Mouse (Mus musculus): Measurements from ENCODE around the gene Setd3.

The Setd3 gene

DNA sequence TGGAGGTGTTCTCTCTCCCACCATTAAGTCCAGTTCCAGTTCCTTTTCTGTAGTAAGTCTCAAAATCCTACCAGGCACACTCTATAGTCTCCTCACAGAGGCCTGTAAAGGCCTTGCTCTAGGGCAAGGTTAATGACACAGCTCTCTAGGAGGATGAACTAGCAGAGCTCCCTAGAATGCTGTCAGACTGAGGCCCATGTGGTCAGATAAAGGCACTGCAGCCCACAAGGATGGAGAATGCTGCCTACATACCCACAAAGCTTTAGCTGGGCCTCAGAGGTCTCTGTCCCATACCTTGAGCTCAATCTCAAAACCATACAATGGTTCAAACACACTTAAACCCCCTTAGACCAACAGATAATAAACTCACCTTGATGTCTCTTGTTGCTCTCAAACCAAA is 19.3 kb downstream of the Setd3 start:
- in situ Hi-C loops (cut with MboI; ENCODE audit: unreplicated experiment in 2 of 2), result no loop called here

DNA sequence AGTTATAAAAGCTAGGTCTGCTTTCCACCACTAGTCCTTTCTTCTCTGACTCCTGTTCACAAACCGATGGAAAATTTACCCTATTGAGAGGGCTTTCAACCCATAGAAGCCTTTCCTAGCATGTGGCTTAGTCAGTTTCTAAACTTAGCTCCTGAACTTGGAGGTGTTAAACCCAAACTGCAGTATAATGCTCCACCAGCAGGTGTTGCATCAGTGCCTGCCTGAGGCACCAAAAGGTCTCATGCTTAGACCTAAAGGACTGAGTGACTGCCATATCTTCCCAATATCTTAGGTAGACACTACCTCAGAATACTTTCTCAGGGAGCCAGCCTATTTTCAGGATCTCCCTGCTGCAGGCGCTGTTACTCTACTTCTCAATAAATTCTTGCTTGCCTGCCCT is 26.4 kb downstream of the Setd3 start:
- in situ Hi-C loops (cut with MboI; ENCODE audit: unreplicated experiment in 2 of 2), result no loop called here

DNA sequence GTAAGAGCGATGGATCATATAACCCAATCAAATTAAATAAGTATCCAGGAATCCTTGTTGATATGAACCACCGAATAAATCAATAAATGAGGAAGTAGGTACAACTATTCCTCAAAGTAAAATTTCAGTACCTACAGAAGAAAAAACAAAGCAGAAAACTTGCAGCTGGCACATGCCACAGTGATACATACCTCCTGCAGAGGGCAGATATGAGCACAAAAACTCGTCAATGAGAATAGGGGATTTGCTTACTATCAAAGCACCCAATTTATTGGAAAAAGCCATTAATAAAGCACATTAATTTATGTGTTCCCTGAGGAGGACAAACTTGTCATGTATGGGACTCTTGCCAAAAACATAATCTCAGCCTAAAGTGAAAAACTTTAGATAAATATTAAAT is 29.4 kb downstream of the Setd3 start:
- in situ Hi-C loops (cut with MboI; ENCODE audit: unreplicated experiment in 2 of 2), result no loop called here

DNA sequence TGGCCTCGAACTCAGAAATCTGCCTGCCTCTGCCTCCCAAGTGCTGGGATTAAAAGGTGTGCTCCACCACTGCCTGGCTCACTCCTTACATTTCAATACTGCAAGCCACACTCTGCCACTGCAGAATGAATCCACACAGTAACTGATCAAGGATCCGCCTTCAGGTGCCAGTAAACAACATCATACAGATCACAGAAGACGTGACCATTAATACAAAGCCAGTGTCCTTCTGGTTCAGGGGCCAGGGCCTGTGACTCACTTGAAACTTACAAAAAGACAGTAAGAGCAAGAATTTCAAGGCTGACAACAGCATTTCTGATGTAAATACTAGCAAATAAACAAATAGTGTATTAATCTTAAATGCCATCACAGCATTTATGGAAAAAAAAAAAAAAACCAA is 33.9 kb downstream of the Setd3 start:
- in situ Hi-C loops (cut with MboI; ENCODE audit: unreplicated experiment in 2 of 2), result no loop called here

DNA sequence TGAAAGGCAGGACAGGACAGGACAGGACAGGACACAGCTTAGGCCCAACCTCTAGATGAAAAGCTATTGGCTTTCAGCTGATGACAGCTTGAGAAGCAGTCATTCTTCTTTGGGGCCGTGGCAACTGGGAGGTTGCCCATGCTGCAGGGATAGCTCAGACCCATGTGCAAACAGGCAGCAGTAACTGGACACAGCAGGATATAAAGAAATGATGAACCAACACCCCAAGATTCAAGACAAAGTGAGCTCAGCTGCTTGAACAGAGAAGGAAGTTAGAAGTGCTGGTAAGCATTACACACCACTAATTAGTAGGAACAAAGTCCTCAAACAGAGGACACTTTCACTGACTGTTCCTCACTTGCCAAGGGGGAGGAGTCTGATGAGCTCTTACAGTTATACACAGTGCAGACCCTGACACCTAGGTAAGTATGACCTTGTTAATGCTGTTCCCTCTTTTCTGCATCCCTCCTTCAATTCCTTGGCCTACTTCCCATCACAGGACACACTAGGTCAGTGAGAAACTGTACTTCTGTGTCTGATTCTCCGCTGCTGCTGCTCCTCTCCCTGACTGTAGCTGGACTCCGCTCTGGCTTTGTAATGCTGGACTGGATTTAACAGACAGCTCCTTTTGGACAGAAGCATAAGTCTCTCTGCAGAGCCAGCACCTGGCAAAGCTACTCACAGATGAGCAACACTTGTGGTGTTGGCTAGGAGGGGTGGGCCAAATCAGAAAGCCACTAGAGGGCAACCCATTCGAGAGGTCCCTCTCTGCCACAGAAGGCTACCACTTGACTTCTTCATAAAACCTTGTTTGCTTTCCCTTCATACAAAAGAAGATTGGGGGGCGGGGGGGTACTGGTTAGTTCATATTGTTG is 35.3 kb downstream of the Setd3 start:
- in situ Hi-C loops (cut with MboI; ENCODE audit: unreplicated experiment in 2 of 2), result no loop called here

DNA sequence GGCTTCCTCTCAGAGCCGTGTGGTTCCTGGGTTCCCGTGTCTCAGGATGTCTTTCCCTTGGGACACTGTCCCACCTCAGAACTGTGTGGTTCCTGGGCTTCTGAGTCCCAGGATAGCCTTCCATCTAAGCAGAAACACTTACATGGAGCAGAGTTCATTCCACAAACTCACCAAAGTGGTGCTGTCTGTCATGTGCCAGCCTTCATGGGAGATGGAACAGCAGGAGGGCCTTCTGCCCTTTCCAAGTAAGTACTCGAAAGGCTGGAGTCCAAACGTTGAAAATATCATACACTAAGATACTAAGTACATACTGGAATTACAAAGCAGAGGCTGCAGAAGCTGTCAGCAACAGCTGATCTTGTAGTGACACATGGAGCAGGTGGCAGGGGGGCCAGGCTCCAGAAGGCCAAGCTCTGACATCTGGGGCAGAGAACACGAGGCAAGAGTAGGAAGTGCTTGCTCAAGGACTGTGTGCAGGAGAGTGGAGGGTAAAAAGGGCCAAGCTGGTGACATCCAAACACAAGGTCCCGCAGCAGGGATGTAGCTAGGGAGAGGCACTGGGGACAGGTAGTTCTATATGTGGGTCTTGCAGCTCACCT is 43.4 kb downstream of the Setd3 start:
- in situ Hi-C loops (cut with MboI; ENCODE audit: unreplicated experiment in 2 of 2), result no loop called here

DNA sequence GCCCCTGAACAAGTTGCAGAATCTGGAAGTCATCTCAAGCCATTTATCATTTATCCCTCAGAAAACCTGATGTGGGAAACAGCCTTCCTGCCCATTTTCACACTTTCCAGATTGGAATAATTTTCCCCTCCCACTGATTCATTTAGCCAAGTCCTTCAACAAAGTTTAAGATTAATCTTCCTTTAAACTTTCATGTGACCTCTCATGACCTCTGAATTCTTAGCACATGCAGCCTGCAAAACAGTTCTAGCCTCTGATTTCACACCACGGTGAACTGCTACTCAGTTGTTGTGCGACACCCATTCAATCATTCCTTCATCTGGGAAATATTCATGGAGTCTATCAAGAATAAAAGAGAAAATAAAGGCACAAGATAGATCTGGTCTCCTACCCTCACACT is 45.9 kb downstream of the Setd3 start:
- in situ Hi-C loops (cut with MboI; ENCODE audit: unreplicated experiment in 2 of 2), result no loop called here

DNA sequence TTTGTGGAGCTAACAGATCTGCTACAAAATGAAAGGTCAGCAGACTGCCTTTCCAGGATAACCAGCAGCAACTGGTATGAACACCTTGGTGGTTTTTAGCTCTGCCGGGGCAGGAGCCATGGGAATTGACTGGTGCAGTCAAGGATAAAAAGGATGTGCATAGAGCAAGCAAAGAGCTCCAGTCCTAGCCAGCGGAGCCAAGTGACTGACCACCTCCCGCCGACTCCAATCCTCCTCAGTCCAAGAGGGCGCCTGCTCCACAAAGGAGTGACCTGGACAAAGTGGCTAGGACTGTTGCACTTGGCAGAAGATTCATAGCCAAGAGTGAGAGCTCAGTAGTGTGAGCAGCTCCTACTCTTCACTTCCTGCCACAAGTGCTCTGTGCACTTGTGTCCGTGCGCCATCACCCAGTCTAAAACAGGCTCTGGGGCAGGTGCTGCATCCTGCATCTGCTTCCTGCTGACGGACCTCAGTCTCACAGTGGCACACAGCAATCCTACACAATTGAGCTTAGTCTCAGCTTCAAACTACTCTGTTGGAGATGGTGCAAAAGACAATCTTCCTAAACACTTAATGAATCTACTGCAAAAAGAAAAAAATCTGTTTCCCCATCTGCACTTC is 46.6 kb downstream of the Setd3 start:
- in situ Hi-C loops (cut with MboI; ENCODE audit: unreplicated experiment in 2 of 2), result no loop called here

DNA sequence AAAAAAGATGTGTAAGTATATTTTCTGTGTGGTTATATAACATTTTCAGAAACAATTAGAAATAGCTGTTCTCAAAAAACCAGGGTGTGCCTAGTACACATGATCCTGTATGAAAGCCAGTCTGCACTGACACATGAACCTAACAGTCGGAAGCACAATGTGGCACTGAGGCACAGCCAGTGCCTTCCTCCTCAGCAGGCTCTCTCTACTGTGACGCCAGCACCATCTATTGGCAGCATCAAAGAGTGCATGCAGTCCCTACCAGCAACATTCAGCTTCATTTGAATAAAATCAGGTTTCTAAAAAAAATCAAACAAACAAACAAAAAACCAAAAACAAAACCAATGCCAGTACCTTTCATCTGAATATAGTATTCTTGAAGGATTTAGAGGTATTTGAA is 57.8 kb downstream of the Setd3 start:
- in situ Hi-C loops (cut with MboI; ENCODE audit: unreplicated experiment in 2 of 2), result loop anchor here in 1 of 2 experiments (25.0 kb wide), 1 partner anchor 1316 kb away; no protein-coding TSS in a partner anchor

DNA sequence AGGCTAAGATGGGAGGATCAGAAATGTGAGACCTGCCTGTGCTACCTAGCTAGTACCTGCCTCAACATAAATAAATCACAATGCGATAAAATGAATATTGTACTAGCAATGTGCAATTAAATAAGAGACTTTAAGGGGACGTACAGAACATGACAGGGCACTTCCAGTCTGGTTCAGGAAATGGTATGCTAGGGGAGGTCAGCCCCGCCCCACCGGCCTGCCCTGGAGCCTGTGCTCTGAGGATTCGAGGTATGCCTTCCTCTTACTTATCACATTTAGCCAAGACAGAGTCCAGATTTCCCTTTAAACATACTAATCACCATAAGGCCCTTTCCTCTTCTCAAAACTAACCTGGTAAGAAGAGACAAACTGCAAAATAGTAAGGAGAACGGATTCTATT is 58.7 kb downstream of the Setd3 start:
- in situ Hi-C loops (cut with MboI; ENCODE audit: unreplicated experiment in 2 of 2), result loop anchor here in 1 of 2 experiments (25.0 kb wide), 1 partner anchor 1317 kb away; no protein-coding TSS in a partner anchor

DNA sequence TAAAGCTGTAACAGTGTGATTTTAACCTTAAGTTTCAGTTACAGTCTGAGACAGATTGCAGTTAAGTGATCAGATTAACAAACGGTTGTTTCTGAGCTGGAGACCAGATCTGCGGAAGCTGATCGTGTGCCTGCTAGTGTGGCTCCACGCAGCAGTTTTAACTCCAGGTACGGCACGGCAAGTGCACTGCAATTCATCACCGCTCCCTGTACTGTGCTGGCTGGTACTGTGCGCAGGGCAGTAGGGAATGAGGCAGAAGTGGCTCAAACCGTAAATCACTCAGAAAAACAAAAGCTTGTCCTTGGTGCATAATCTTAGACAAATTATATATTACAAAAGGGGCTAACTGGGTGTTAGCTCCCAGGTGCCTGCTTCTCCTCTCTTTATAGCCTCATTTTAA is 59.2 kb downstream of the Setd3 start:
- in situ Hi-C loops (cut with MboI; ENCODE audit: unreplicated experiment in 2 of 2), result loop anchor here in 1 of 2 experiments (25.0 kb wide), 1 partner anchor 1317 kb away; no protein-coding TSS in a partner anchor

DNA sequence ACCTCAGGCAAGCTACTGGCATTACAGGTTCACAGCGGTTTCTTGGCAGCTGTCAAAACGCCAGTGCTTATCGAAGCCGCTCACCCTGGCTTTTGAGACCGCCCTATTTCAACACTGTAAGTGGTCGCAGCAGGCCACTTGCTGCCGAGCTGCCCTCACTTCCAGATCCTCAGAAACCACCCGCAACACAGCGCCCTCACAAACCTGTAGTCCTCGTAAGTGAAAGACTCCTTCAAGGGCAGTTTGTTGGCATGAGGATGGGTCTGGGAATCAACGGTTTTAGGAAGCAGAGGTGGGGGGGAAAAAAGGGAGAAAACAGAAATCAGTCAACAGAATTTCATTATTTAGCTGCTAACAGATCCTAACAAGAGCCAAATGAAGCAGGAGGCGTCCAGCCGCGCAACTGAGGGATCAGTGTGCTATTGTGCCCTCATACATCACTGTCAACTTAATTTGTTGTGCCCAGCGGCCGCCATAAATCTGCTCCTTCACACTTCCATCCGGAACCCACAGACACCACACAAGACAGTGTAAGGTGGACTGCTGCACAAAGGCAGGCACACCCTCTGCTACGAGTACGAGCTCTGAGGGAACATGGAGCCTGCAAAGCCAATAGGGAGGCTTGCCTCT is 60.1 kb downstream of the Setd3 start:
- in situ Hi-C loops (cut with MboI; ENCODE audit: unreplicated experiment in 2 of 2), result loop anchor here in 1 of 2 experiments (25.0 kb wide), 1 partner anchor 1318 kb away; no protein-coding TSS in a partner anchor

DNA sequence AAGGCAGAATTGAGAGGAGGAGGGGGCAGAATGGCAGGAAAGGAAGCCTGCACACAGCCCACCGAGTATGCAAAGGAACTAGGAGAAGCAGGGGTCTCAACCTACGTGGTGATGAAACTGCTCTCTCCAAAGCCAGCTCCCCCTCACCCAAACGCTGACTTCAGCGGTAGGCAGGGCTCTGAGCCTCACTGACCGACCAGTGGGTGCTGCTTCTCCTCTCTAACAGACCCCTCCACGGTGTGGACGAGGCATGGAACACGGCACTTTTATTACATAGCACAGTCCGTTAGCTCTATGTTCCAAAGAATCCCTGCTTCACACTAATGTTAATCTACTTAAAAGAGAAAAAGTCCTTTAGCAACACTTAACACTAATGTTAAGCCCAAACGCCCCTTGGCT is 60.6 kb downstream of the Setd3 start:
- in situ Hi-C loops (cut with MboI; ENCODE audit: unreplicated experiment in 2 of 2), result loop anchor here in 1 of 2 experiments (25.0 kb wide), 1 partner anchor 1319 kb away; no protein-coding TSS in a partner anchor

DNA sequence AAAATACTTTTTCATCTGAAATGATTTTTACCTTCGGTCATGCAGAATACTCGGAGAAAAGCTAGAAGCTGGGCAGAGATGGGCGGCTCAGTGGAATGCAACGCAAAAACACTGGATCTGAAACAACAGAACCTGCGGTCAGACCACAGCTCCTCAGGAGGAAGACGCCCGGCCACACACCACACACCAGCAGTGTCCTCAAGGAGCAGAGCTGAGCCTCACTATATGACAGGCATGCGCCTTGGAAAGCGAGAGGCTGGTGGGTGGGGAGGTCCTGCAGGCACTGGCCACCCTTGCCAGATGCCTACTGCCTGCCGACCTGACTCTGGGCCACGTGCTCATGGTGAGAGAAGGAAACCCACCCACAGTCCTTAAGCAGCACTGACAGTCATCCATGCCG is 67.9 kb downstream of the Setd3 start:
- in situ Hi-C loops (cut with MboI; ENCODE audit: unreplicated experiment in 2 of 2), result loop anchor here in 1 of 2 experiments (25.0 kb wide), 1 partner anchor 1326 kb away; no protein-coding TSS in a partner anchor

DNA sequence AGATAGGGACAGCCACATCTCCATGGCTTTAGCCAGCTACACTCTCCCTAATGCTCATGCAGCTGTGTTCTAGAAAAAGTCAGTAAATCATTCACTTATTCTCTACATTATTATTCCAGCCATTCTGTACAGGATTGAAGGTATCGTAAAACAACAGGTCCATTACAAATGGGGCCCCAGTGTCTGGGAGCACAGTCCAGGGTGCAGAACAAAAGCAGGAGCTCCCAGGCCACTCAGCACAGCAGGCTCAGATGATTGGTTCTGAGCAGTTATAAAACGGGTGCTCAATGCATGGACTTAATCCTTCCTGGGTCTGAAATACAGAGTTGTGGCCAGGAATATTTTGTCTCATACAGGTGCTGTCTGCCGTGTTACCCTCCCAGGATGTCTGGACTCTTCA is 68.4 kb downstream of the Setd3 start:
- in situ Hi-C loops (cut with MboI; ENCODE audit: unreplicated experiment in 2 of 2), result loop anchor here in 1 of 2 experiments (25.0 kb wide), 1 partner anchor 1327 kb away; no protein-coding TSS in a partner anchor

DNA sequence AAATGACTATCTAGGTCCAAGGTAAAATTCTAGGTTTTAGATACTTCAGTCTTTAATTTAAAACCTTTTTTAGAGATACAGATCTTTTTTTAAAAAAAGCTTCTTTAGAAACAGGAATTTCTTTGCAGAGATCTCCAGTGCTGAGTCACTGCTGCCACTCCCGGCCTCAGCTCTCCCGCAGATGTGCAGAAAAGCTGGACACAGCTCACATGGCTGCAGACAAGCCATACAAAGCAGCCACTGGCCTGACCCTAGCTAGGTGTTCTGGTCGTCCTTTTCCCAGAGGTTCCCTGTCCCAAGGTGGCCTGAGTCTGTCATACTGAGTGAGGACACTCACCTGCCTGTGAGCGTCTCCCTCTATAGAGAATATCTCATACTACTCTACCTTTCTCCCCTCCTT is 69.4 kb downstream of the Setd3 start:
- in situ Hi-C loops (cut with MboI; ENCODE audit: unreplicated experiment in 2 of 2), result loop anchor here in 1 of 2 experiments (25.0 kb wide), 1 partner anchor 1328 kb away; no protein-coding TSS in a partner anchor

DNA sequence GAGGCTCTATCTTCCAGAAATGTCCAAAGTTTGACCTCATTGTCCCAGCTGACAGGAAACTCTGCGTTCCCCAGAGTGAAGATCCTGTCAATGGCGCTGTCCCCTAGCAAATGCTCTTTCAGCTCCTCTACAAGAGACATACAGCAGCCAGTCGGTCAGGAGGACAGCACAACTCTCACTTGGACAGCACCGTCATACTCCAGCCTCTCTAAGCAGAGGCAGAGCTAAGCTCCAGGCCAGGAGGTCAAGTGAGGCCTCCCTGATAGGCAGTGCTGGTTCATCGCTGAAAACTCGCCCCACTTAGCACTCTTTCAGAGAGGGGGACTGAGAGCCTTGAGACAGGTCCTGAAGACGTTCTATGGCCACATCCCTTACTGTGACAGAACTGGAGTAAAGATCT is 70.5 kb downstream of the Setd3 start:
- in situ Hi-C loops (cut with MboI; ENCODE audit: unreplicated experiment in 2 of 2), result loop anchor here in 1 of 2 experiments (25.0 kb wide), 1 partner anchor 1329 kb away; no protein-coding TSS in a partner anchor

DNA sequence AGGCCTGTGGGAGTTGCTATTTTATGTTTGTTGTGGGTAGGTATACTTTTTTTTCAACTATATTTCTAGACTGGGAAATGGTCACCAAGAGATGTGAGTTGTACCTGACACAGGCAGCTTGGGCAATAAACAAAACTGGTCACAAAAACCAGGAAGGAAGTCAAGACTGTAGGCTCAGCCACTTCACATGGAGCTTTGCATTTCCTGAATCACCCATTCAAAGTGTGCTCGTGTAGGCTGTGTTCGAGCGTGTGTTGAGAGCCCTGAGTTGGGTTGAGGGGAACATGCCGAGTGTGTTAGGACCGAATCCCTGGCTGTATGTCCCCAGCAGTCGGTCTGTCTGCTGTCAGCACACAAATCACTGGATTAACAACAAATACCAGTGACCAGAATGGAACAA is 75.8 kb downstream of the Setd3 start:
- in situ Hi-C loops (cut with MboI; ENCODE audit: unreplicated experiment in 2 of 2), result loop anchor here in 1 of 2 experiments (25.0 kb wide), 1 partner anchor 1334 kb away; no protein-coding TSS in a partner anchor

DNA sequence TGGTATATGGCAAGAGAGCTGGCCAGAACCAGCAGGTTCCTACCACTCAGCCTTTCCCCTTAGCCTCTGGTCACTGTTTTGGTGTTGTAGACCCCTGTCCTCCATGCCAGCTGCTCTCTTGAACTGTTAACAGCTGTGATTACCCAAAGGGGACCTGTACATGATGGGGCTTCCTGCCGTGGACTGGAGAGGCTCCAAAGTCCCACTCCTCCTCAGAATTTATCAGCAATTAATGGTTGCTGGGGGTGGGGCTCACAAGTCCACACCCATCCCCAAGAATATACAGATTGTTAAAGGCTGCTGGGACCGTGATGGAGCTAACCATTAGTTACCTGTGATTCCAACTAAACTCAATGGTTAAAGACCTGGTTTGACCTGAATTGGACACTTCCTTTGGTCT is 77.0 kb downstream of the Setd3 start:
- in situ Hi-C loops (cut with MboI; ENCODE audit: unreplicated experiment in 2 of 2), result loop anchor here in 1 of 2 experiments (25.0 kb wide), 1 partner anchor 1335 kb away; no protein-coding TSS in a partner anchor

DNA sequence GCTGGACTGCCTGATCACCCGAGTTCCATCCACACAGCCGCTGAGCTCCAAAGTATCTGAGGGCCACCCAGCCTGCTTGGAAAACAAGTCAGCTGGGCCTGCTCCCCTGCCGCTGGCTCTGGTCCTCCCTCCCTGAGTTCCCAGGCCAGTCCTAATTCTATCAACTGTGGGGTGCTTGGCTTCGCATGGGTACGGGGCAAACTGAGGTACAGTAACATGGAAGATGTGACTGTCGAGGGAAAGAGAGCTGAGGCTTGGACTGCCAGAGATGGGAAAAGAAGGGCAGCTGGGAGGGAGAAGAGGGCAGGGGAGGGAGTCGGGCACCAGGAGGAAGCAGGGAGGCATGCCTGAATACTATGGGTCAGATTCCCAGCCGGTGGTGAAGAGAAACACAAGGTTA is 78.9 kb downstream of the Setd3 start:
- in situ Hi-C loops (cut with MboI; ENCODE audit: unreplicated experiment in 2 of 2), result loop anchor here in 1 of 2 experiments (25.0 kb wide), 1 partner anchor 1337 kb away; no protein-coding TSS in a partner anchor

Data from v-Abl transformed pro-B cells (cell line).